Mouse (Mus musculus): ENCODE data around the gene Mroh2b.

Gene Mroh2b

DNA sequence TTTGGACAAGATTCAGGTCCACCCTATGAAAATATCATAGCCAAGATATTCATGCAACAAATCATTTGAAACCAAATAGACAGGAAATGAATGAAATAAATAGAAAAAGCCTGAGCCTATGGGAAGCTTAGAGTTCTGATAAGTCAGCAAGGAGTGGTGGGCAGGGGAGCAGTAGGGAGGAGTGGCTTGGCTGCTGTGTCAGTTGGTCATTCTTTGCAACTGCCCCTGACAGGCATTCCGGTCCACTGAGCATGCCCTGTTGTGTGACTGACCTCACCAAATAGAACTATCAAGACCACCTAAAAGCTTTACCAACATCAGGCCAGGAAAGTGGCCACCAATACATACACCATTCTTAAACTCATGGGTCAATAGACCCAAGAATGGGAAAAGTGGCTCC, at the start of gene Mroh2b:
Mroh2b (plus strand) TSS at position 301 of the 400 bp plus-strand sequence.
- DNase-seq (ENCODE audit: low read depth, low spot score): no peak

DNA sequence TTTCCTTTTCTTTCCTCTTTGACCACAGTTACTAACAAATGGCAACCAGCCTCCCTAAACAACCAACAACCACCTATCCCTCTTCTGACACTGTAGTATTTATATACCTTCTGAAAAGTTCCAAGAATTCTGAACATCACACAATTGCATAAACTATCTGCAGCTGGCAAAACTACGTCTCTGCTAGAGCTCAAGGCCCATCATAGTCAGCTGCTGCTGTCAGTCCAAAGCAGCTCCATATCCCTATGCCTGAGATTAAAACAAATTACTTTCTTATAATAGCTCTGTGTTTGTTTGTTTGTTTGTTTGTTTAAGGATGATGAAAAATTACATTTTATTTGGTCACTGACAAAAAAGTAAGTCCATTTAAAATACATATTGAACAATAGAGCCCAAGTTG, 48.5 kb upstream of the Mroh2b start:
- no peak for DNase-seq (ENCODE audit: low read depth, low spot score)

DNA sequence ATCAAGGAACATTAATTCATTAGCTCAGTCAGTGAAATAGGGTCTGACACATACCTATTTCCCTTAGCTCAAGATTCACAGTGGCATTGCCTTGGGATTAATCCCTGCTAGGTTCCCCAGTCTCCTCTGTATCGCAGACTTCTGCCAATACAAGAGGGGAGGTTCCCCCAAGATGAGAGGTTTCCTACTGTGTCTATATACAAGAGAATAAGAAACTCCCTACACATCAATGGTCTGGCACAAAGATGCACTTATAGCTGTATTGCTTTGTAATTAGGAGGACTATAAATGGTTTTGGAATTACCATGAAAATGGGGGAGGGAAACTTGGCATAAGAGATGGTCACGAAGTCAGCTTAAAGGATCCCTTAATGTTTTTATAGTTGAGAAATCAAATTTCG, 3.6 kb upstream of the Mroh2b start:
- DNase-seq (ENCODE audit: low read depth, low spot score): no peak

DNA sequence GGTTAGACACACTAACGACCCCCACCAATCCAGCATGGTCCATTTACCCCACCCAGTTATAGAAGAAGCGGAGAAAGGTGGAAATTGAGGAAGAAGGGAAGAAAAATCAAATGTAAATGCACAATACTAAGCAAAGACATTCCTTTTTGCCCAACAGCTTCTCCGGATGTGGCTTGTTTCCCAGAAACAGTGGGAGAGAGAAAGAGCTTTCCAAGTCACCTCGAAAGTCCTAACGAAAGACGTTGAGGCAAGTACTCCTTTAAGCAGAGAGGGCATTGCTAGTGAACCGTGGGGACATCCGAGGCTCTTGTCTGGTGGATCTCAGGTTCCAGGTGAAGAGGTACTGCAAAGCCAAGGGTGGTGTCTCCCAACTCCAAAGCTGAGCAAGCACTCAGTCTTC, 36.2 kb downstream of the Mroh2b start:
- no peak for DNase-seq (ENCODE audit: low read depth, low spot score)

DNA sequence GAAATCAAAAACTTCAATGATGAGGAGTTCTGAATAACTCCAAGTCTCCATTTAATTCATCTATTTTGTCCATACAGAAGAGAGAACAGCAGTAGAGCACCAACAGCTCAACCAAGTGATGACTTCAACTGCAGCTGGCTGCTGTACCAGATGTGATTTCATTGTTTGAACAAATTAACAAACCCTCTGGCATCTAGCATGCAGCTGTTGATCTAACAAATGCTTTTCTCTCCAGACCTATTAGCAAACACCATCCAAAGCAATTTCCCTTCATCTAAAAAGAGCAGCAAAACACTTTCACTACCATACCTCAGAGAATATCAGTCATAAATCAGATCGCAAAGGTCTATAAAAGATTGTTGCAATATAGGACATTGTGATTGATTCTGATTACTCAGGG, 74.8 kb downstream of the Mroh2b start:
- no peak for DNase-seq (ENCODE audit: low read depth, low spot score)

DNA sequence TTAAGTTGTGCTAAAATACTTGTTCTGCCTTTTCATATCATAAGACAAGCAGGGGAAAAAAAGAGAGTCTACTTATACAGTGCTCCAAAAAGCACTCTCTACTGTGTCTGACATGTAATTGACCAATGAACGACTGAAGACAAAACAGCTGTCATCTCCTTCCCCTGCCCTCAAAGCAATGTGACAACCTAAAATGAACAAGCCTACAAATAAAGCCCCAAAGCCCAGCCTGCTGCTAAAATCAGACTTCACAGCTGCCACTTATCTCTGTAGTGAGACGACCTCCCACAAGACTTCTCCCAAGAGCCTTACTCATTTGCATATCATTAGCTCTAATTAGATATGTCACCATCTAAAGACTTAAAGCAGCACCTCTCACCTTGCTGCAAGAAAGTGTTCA, 104.4 kb downstream of the Mroh2b start:
- DNase-seq (ENCODE audit: low read depth, low spot score): no peak

DNA sequence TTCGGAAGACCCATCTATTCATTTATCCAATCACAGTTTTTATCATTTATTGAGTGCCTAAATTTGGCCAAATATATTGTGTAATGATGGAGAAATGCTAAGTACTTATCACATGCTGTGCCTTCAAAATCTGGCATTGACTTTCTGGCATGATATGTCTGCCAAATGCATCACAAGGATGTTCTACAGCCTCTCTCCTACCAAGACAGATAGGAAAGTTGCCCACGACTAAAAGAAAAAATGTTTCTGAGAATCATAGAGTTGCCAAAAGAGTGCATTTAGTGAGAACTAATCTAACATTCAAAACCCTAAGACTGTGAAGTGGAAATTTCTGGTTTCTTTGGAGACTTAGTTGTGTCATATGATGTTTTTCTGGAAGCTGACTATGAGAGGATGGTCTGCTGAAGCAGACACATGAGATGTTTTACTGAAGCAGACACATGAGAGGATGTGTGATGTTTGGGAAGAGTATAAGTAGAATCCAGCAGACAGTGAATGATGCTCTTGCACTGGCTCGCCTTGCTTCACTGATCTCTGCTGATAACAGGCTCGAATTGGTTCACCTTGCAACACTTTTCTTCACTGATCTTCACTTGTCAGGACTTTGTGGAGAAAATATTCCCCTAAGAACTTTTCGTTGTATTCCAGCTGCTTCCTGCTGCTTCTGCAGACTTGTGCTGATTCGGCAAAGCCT, 105.1 kb downstream of the Mroh2b start:
- DNase-seq (ENCODE audit: low read depth, low spot score): no peak

DNA sequence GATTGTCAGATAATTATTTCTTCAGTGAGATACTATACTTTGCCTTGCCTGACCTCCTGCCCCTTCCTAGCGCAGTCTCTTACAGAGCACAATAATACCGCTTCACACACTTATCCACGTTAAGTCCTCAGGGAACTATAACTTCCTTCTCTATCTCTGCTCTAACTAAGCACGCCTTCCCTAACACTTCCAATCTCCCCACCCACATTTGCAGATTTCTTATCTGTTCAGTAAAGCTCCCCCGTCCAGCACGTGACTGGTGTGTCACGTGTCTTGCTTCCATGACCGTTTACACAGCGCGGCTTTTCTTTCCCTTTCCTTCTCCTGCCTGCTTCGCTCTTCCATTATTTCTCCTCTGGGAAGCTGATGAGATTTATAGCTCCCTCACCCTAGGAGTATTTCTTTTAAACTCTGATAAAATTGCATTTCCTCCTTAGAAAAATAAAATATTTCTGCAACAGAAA, 111.1 kb downstream of the Mroh2b start:
- no peak for DNase-seq (ENCODE audit: low read depth, low spot score)
